Mouse (Mus musculus) midbrain, embryonic 11.5 days (tissue): Measurements from ENCODE around the gene Pik3ip1. TPM values are rescaled to one million over a fixed set of nuclear protein-coding genes. Genes with fewer than 3 reads are reported as not detected.

ENCODE experiments used
- ATAC-seq: fragments of 200-750 bp; cut with Nextera tagmentation; 2 replicates; pipeline ENCODE4 v1.8.0; 2017; ENCODE audit warnings: moderate TSS enrichment, moderate library complexity; ENCODE audit not compliant: low FRiP score
- DNase-seq: peaks from one replicate; pipeline ENCODE4 v3.0.0; 2015; ENCODE audit warnings: low spot score; ENCODE audit errors: missing footprints
- H3K27ac ChIP-seq: fragments of 300-500 bp; sonication (generic); 2 replicates; pipeline ENCODE4 v1.5.1; 2014; ENCODE audit warnings: low read depth, low read length
- H3K27me3 ChIP-seq: fragments of 300-500 bp; sonication (generic); 2 replicates; pipeline ENCODE4 v1.6.1; 2014; ENCODE audit warnings: mild to moderate bottlenecking, low read length, moderate library complexity, mixed read lengths; ENCODE audit not compliant: control insufficient read depth, insufficient read depth
- H3K36me3 ChIP-seq: fragments of 300-500 bp; sonication (generic); 2 replicates; pipeline ENCODE4 v1.6.1; 2014; ENCODE audit warnings: mild to moderate bottlenecking, low read length, moderate library complexity, mixed read lengths; ENCODE audit not compliant: control insufficient read depth, insufficient read depth
- H3K4me1 ChIP-seq: fragments of 300-500 bp; sonication (generic); 2 replicates; pipeline ENCODE4 v1.6.1; 2014; ENCODE audit warnings: low read length; ENCODE audit not compliant: control insufficient read depth, insufficient read depth
- H3K4me2 ChIP-seq: fragments of 300-500 bp; sonication (generic); 2 replicates; pipeline ENCODE4 v1.6.1; 2014; ENCODE audit warnings: mild to moderate bottlenecking, moderate library complexity
- H3K4me3 ChIP-seq: fragments of 300-500 bp; sonication (generic); 2 replicates; pipeline ENCODE4 v1.5.1; 2014; ENCODE audit warnings: low read depth, low read length
- H3K9ac ChIP-seq: fragments of 300-500 bp; sonication (generic); 2 replicates; pipeline ENCODE4 v1.6.1; 2014; ENCODE audit warnings: low read length
- H3K9me3 ChIP-seq: fragments of 300-500 bp; sonication (generic); 2 replicates; pipeline ENCODE4 v1.6.1; 2016; ENCODE audit warnings: low read length; ENCODE audit not compliant: control insufficient read depth
- WGBS: fragments of 180-500 bp; shearing (Covaris S2); extraction: QIAGEN DNeasy Blood & Tissue Kit; methylation state at CpG from one replicate; pipeline ENCODE4 v1.1.7; 2014; 5-methylcytosine and 5-hydroxymethylcytosine counted together
- polyA plus RNA-seq: library from polyadenylated mRNA; unstranded; fragments of >200 nt; fragmentation: Nextera tagmentation; extraction: Ambion mirVana; gene quantifications from 2 replicates; pipeline ENCODE4 v1.2.1, GENCODE M21; 2014

The Pik3ip1 gene
- polyA plus RNA-seq, 1 experiment from 2014 or later, result 12.1 TPM

DNA sequence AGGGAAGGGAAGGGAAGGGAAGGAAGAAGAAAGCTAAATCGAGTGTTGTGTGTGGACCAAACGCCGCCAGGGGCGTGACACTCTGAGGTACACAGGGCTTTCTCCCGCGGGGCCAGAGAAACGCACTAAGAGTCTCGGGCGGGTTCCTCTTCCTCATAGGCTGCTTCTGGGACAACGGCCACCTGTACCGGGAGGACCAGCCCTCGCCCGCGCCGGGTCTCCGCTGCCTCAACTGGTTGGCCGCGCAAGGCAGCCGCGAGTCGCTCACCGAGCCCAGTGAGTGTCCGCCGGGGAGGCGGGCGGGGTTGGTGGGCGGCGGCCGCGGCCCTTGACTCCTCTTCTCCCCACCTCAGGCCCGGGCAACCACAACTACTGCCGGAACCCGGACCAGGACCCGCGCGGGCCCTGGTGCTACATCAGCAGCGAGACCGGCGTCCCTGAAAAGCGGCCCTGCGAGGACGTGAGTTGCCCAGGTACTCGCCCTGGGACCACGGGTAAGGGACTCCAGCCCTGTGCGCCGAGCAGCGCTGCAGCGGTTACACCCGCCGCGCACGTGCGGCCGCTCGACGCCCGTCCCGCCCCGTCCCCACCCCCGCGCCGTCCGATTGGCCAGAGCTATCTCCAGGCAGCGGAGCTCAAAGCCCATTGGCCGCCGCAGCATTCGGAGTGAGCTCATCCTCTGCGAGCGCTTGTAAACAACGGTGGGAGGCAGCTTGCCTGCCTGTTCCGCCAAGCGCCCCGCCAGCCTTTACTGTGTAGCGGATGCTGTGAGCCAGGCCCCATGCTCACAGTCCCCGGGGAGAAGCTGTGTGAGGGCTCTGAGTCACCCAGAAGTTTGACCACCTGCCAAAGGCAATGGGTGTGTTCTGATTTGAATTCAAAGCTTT, 1.8 kb downstream of the Pik3ip1 start:
- Histone ChIP-seq H3K27me3 (no peaks in the 10 kb centered on the region; the same call in 1 of the 2 replicates), H3K9me3 (no peaks in the 10 kb centered on the region), H3K9ac (peak overlapping the region; percentile 63), H3K27ac (no peak overlapping the region), H3K36me3 (no peaks in the 10 kb centered on the region), H3K4me3 (peak overlapping the region; percentile 40), H3K4me1 (peaks cover 17% of the 10 kb centered on the region), H3K4me2 (peak overlapping the region; percentile 95)
- ATAC-seq, result peak; percentile 99
- DNase-seq, result peak; percentile 98
- under 1% methylated on average over 75 of the region's 75 CpGs for WGBS

DNA sequence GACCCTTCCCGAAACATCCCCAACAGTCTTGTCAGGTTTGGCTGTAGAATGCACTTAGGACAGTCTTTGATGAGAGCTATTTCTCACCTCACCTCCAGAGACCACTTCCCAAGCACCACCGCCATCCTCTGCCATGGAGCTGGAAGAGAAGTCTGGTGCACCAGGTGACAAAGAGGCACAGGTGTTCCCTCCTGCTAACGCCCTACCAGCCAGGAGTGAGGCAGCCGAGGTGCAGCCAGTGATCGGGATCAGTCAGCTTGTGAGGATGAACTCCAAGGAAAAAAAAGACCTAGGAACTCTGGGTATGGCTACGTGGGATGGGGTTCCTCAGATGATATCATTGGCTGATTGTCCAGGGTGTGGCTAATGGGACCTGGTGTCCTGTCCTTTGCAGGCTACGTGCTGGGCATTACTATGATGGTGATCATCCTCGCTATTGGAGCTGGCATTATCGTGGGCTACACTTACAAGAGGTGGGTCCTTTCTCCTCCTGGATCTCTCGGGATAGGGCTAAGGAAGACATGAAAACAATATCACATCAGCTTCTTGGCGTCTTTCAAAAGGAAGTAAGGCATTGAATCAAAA, 3.0 kb downstream of the Pik3ip1 start:
- Histone ChIP-seq H3K4me1 (peaks cover 26% of the 10 kb centered on the region), H3K27ac (no peak overlapping the region), H3K36me3 (no peaks in the 10 kb centered on the region), H3K9me3 (no peaks in the 10 kb centered on the region), H3K4me2 (no peak overlapping the region), H3K27me3 (no peaks in the 10 kb centered on the region; the same call in 1 of the 2 replicates), H3K4me3 (no peak overlapping the region), H3K9ac (no peak overlapping the region)
- ATAC-seq, result no peak
- no peak for DNase-seq
- WGBS, result 88% methylated on average over 11 of the region's 11 CpGs

DNA sequence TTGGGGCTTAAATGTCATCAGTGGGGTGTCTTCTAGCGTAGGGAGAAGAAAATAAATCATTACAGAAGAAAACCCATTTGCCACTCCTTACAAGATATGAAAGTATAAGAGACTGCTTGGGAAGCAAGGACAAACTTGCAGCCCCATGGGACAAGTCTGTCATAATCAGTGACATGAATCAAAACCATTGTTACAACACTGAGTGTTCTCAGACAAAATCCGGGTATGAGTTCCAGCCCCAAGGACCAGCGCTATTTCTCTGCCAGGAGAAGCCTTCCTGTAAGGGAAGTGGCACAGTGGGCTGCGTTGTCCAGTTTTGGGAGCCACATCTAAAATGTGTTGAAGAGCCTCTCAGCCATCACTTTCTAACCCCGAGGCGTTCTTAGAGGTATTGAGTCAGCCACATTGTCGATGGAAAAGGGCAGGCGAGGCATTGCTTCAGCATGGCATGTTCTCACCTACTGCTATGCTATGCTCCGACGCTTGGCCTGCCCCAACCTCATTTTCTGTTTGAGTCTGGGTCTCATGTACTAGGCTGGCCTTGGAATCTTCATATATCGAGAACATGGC, 4.0 kb downstream of the Pik3ip1 start:
- WGBS, result 88% methylated on average over 11 of the region's 11 CpGs
- H3K4me2 ChIP-seq, result no peak overlapping the region
- peaks cover 26% of the 10 kb centered on the region for H3K4me1 ChIP-seq
- H3K36me3 ChIP-seq, result no peaks in the 10 kb centered on the region
- no peak overlapping the region for H3K9ac ChIP-seq
- H3K4me3 ChIP-seq, result no peak overlapping the region
- no peaks in the 10 kb centered on the region for H3K9me3 ChIP-seq
- no peak for DNase-seq
- H3K27me3 ChIP-seq, result no peaks in the 10 kb centered on the region; the same call in 1 of the 2 replicates
- no peak for ATAC-seq
- no peak overlapping the region for H3K27ac ChIP-seq

GRCm38 (mm10) chr11:3334711-3335316, 4.6 kb downstream of the Pik3ip1 start:
- H3K4me3 ChIP-seq, result no peak overlapping the region
- peaks cover 26% of the 10 kb centered on the region for H3K4me1 ChIP-seq
- H3K36me3 ChIP-seq, result no peaks in the 10 kb centered on the region
- no peak overlapping the region for H3K9ac ChIP-seq
- H3K4me2 ChIP-seq, result no peak overlapping the region
- ATAC-seq (no peak), DNase-seq (no peak)
- no peak overlapping the region for H3K27ac ChIP-seq
- no peaks in the 10 kb centered on the region for H3K9me3 ChIP-seq
- WGBS, result 42% methylated on average over 9 of the region's 9 CpGs
- H3K27me3 ChIP-seq, result no peaks in the 10 kb centered on the region; the same call in 1 of the 2 replicates

- Histone ChIP-seq H3K4me2 (no peak overlapping the region), H3K4me1 (peaks cover 24% of the 10 kb centered on the region), H3K27me3 (no peaks in the 10 kb centered on the region; the same call in 1 of the 2 replicates), H3K9me3 (no peaks in the 10 kb centered on the region), H3K27ac (no peak overlapping the region), H3K9ac (no peak overlapping the region), H3K36me3 (no peaks in the 10 kb centered on the region), H3K4me3 (no peak overlapping the region)
- ATAC-seq (no peak), DNase-seq (no peak)
- 58% methylated on average over 11 of the region's 11 CpGs for WGBS
Observed at GRCm38 (mm10) chr11:3335651-3336216, 5.5 kb downstream of the Pik3ip1 start.

- no peak overlapping the region for H3K4me2 ChIP-seq
- 67% methylated on average over 3 of the region's 3 CpGs for WGBS
- DNase-seq, result peak; percentile 86
- H3K9me3 ChIP-seq, result no peaks in the 10 kb centered on the region
- peaks cover 18% of the 10 kb centered on the region for H3K4me1 ChIP-seq
- no peak overlapping the region for H3K4me3 ChIP-seq
- H3K9ac ChIP-seq, result no peak overlapping the region
- H3K36me3 ChIP-seq, result no peaks in the 10 kb centered on the region
- H3K27ac ChIP-seq, result no peak overlapping the region
- ATAC-seq, result no peak
- no peaks in the 10 kb centered on the region; the same call in 1 of the 2 replicates for H3K27me3 ChIP-seq
Observed at GRCm38 (mm10) chr11:3336602-3337001, 6.4 kb downstream of the Pik3ip1 start.

DNA sequence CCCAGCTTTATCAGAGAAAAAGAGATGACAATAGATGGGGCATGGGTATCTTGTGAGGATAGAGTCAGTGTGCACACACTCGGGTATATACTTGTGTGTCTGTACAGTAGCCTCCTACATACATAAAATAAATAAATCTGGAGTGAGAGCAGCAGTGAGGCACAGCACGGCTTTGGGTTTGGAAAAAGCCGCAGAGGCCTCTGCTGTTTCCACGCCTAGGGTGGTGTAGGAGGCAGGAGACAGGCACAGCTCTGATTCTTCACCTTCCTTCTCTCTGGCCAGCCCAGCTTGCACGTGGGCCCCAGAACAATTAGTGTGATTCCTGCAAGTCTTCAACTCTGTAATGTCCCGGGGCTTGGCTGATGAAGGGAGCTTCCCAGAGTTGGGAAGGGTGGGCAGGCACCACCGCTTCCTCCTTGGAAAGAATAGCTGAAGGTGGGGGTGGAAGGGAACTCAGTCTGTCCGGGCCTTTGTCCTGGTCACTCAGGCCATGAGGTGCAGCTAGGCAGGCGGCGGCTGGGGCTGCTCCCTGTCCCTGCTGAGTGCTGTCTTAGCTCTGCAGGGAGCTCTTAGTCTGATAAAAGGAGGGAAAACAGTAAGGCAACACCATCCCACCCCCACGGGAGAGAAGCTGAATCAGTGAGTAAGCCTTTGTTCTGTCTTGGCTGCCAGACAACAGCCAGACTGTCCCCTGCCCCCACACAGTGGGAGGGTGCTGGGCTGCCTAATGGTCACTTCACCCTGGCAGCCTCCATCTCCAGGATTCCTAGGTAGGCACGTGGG, 7.2 kb downstream of the Pik3ip1 start:
- H3K4me2 ChIP-seq, result no peak overlapping the region
- no peak overlapping the region for H3K4me3 ChIP-seq
- WGBS, result 6% methylated on average over 12 of the region's 12 CpGs

DNA sequence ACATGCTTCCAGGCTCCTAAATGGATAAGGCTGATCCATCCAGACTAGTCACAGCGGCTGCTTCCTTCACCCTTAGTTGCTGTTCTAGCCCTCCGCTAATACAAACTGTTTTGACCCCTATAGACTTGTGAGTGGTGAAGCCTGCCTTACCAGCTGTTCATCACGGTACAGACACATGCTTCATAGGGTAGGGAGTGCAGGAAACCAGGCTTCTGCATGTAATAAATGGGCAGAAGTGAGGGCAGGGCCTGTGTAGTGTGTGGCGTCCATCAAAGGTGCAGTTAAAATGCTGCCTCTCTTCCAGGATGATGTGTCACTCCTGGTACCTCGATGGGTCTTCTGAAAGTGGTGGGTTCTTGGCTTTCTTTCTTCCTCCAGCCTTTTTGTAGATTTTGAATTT, 7.8 kb downstream of the Pik3ip1 start:
- Histone ChIP-seq H3K27me3 (no peaks in the 10 kb centered on the region), H3K36me3 (no peaks in the 10 kb centered on the region), H3K4me3 (no peak overlapping the region), H3K9me3 (no peaks in the 10 kb centered on the region), H3K9ac (no peak overlapping the region), H3K27ac (no peak overlapping the region), H3K4me2 (no peak overlapping the region), H3K4me1 (peaks cover 9% of the 10 kb centered on the region)
- DNase-seq (no peak), ATAC-seq (peak; percentile 39)
- 52% methylated on average over 5 of the region's 5 CpGs for WGBS

More for the DNA sequence above, 7.2 kb downstream of the Pik3ip1 start:
- Histone ChIP-seq H3K27me3 (no peaks in the 10 kb centered on the region), H3K9ac (peak overlapping the region; percentile 60), H3K27ac (peak overlapping the region; percentile 71), H3K4me1 (peaks cover 13% of the 10 kb centered on the region), H3K9me3 (no peaks in the 10 kb centered on the region), H3K36me3 (no peaks in the 10 kb centered on the region)
- ATAC-seq (peak; percentile 85), DNase-seq (peak; percentile 94)
